Mouse (Mus musculus) bone marrow macrophage, adult 2 months (primary cell): ENCODE results near the gene Inafm2.

Experiments
- CTCF ChIP-seq: IDR thresholded peaks from 2 replicates; pipeline ENCODE4 v1.5.1; 2012; ENCODE audit warnings: low read depth, mild to moderate bottlenecking, low read length, moderate library complexity
- POLR2A ChIP-seq: IDR thresholded peaks from 2 replicates; pipeline ENCODE4 v1.6.1; 2012; ENCODE audit warnings: mild to moderate bottlenecking, low read depth, low read length, borderline replicate concordance

- TF ChIP-seq CTCF = no peak
- no peak for TF ChIP-seq POLR2A
Measured at GRCm38 (mm10) chr2:118775396-118775795, 29.8 kb downstream of the Inafm2 start.
